Mouse (Mus musculus): Measurements from ENCODE around the gene Cfhr1. TPM values are rescaled to one million over a fixed set of nuclear protein-coding genes. Genes with fewer than 3 reads are reported as not detected.

Cfhr1 gene
- not detected in 3 replicates for total RNA-seq (2017)

GRCm38 (mm10) chr1:139560024-139560423, at the start of gene Cfhr1:
Cfhr1 (minus strand) TSS chr1:139560272.
- ATAC-seq (replicated peaks; ENCODE audit: insufficient number of reproducible peaks, low FRiP score, low TSS enrichment, poor library complexity, severe bottlenecking) = no peak

DNA sequence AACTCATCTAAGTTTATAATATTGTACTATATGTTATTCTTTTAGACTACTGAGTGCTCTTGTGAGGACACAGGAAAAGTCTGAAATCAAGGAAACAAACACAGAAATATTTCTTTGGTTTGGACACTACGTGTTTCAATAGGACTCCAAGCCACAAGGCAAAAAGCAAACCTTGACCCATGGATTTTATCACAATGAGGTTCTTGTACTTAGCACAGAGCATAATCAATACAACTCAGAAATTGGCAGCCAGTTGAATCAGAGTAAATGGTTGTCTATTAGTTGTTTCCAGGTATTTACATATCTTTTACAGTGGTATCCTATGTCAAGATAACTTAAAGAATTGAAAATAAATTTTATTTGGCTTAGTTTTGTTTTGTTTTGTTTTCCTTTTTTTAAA, 8.8 kb downstream of the Cfhr1 start:
- ATAC-seq (replicated peaks; ENCODE audit: insufficient number of reproducible peaks, low FRiP score, low TSS enrichment, poor library complexity, severe bottlenecking) = no peak

- no peak for ATAC-seq (replicated peaks; ENCODE audit: insufficient number of reproducible peaks, low FRiP score, low TSS enrichment, poor library complexity, severe bottlenecking)
These were observed 11.5 kb downstream of the Cfhr1 start for GRCm38 (mm10) chr1:139548536-139548935.

- ATAC-seq (replicated peaks; ENCODE audit: insufficient number of reproducible peaks, low FRiP score, low TSS enrichment, poor library complexity, severe bottlenecking) = no peak
These were observed 45.5 kb downstream of the Cfhr1 start for GRCm38 (mm10) chr1:139514556-139514955.

DNA sequence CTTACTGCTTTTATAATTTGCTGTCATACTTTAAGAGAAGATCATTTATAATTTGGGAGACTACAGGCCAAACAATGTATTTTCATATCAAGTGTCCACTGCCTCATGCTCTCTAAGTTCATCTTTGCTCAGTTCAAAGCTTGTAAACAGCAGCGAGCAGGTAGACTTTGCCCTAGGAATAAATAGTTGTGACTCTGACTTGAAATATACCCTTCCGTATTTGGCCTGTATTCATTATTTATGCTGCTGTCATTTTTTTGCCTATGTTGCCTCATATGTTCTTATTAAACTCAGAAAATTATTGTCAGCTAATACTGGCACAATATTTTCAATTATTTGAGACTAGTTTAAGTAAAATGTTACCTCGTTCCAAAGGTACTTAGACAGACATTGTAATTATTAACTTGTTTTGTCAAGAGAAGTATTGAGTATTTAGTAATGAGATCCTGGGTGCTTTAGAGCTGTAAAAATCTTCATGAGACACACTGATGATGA, 58.8 kb downstream of the Cfhr1 start, which contains the start of gene F13b:
F13b (plus strand) TSS at position 445 of the 495 bp plus-strand sequence.
- ATAC-seq (replicated peaks; ENCODE audit: insufficient number of reproducible peaks, low FRiP score, low TSS enrichment, poor library complexity, severe bottlenecking) = no peak

DNA sequence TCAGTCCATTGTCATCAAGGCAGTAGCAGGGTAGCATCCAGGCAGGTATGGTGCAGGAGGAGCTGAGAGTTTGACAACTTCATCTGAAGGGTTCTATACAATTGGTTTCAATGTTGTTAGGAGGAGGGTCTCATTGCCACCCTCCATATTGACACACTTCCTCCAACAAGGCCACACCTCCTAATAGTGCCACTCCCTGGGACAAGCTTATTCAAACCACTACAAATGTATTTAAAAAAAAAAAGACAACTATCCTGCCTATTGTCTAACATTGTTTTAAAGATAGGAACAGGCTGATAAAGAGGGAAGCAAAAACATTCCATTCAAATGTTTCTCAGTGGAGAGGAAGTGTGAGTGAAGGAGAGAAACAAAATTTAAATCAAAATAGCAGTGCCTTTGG, 60.3 kb downstream of the Cfhr1 start:
- ATAC-seq (replicated peaks; ENCODE audit: insufficient number of reproducible peaks, low FRiP score, low TSS enrichment, poor library complexity, severe bottlenecking) = no peak

Other genes starting within 250 kb of the Cfhr1 start
- not detected in 3 replicates for gene Crb1, start 183.2 kb downstream of the Cfhr1 start, total RNA-seq (2017)
- gene Zbtb41, start 138.0 kb downstream of the Cfhr1 start, total RNA-seq (2017) = 17.3 to 20.9 TPM (median 18.1 TPM) in 3 replicates
- gene Aspm, start 105.5 kb downstream of the Cfhr1 start, total RNA-seq (2017) = 0.43 to 1.3 TPM (median 0.48 TPM) in 3 replicates
- gene F13b, start 58.6 kb downstream of the Cfhr1 start, total RNA-seq (2017) = not detected in 3 replicates
- not detected in 3 replicates for gene Gm4788, start 221.0 kb upstream of the Cfhr1 start, total RNA-seq (2017)

All from monocyte, adult 5-6 weeks (primary cell).